Mouse (Mus musculus) heart, postnatal 14 days (tissue): Measurements from ENCODE around the gene Fgf15. TPM values are rescaled to one million over a fixed set of nuclear protein-coding genes. Genes with fewer than 3 reads are reported as not detected.
A peak's percentile ranks its signal among the peaks of the same experiment; 100 is the strongest.

ENCODE experiments used
- DNase-seq, 2 experiments: peaks; one replicate each; pipeline ENCODE4 v3.0.0; 2021 to 2022
- intact Hi-C: fragments of 180-260 bp; cut with DNase I; formaldehyde crosslinking; loops from one replicate; pipeline ENCODE4 v1.15.1; 2025
- total RNA-seq, 2 experiments: library from RNA; stranded (reverse); gene quantifications; 2 replicates each; pipeline ENCODE4 v1.2.3; 2021

Gene Fgf15
- total RNA-seq, 2 experiments from 2014 or later = not detected

- intact Hi-C loops = no loop called here
- DNase-seq = no peak
These were observed 31.9 kb downstream of the Fgf15 start for GRCm38 (mm10) chr7:144928009-144928888.

- intact Hi-C loops = no loop called here
- DNase-seq = no peak
These were observed 32.5 kb downstream of the Fgf15 start for GRCm38 (mm10) chr7:144928889-144929210.

- DNase-seq = no peak
- intact Hi-C loops = no loop called here
These were observed 33.2 kb downstream of the Fgf15 start for GRCm38 (mm10) chr7:144929506-144929905.

- DNase-seq = no peak
- intact Hi-C loops = no loop called here
These were observed 33.6 kb downstream of the Fgf15 start for GRCm38 (mm10) chr7:144929931-144930330.

GRCm38 (mm10) chr7:144931778-144932177 lies 35.4 kb downstream of the Fgf15 start:
- intact Hi-C loops = no loop called here
- DNase-seq = no peak

GRCm38 (mm10) chr7:144932389-144932937 lies 36.1 kb downstream of the Fgf15 start:
- DNase-seq = no peak
- intact Hi-C loops = no loop called here

GRCm38 (mm10) chr7:144933336-144933735 lies 37.0 kb downstream of the Fgf15 start:
- intact Hi-C loops = no loop called here
- DNase-seq = peak in 1 of 2 experiments; percentile 63

- no peak for DNase-seq
- intact Hi-C loops = no loop called here
These were observed 37.5 kb downstream of the Fgf15 start for GRCm38 (mm10) chr7:144933796-144934195.

- no peak for DNase-seq
- intact Hi-C loops = no loop called here
These were observed 38.6 kb downstream of the Fgf15 start for GRCm38 (mm10) chr7:144934901-144935300.

- peak; percentile 38 to 62 for DNase-seq
- intact Hi-C loops = no loop called here
These were observed 39.2 kb downstream of the Fgf15 start for GRCm38 (mm10) chr7:144935563-144935962.

- no peak for DNase-seq
- intact Hi-C loops = no loop called here
These were observed 40.1 kb downstream of the Fgf15 start for GRCm38 (mm10) chr7:144936311-144936880.

- intact Hi-C loops = loop anchor here (1.0 kb wide), 1 partner anchor 306 kb away; no protein-coding TSS in a partner anchor
- peak; percentile 93 to 95 for DNase-seq
These were observed 41.2 kb downstream of the Fgf15 start for GRCm38 (mm10) chr7:144937490-144937889.

- peak; percentile 35 to 37 for DNase-seq
- intact Hi-C loops = loop anchor here (1.0 to 2.0 kb wide), 3 partner anchors 93 to 305 kb away; no protein-coding TSS in a partner anchor
These were observed 41.7 kb downstream of the Fgf15 start for GRCm38 (mm10) chr7:144937899-144938517.

- intact Hi-C loops = loop anchor here (2.0 kb wide), 2 partner anchors 92 to 172 kb away; no protein-coding TSS in a partner anchor
- peak in 1 of 2 experiments; percentile 23 for DNase-seq
These were observed 42.5 kb downstream of the Fgf15 start for GRCm38 (mm10) chr7:144938661-144939343.

GRCm38 (mm10) chr7:144939344-144940002 lies 43.1 kb downstream of the Fgf15 start, which contains the start of gene Ccnd1:
Gene Ccnd1, minus strand, starts transcription at chr7:144939925.
- intact Hi-C loops = loop anchor here (2.0 kb wide), 2 partner anchors 91 to 171 kb away; no protein-coding TSS in a partner anchor
- peak; percentile 77 to 80 for DNase-seq

- peak in 1 of 2 experiments; percentile 37 for DNase-seq
- intact Hi-C loops = no loop called here
These were observed 43.8 kb downstream of the Fgf15 start for GRCm38 (mm10) chr7:144940003-144940571.

- DNase-seq = no peak
- intact Hi-C loops = no loop called here
These were observed 44.3 kb downstream of the Fgf15 start for GRCm38 (mm10) chr7:144940585-144940984.

GRCm38 (mm10) chr7:144941242-144941831 lies 45.0 kb downstream of the Fgf15 start:
- intact Hi-C loops = no loop called here
- DNase-seq = peak; percentile 88 to 91
